Mouse (Mus musculus): ENCODE measurements around the gene Dppa2. TPM values are rescaled to one million over a fixed set of nuclear protein-coding genes. Genes with fewer than 3 reads are reported as not detected.

Dppa2 gene
- total RNA-seq, 2 experiments from 2014 or later, result not detected

GRCm38 (mm10) chr16:48331822-48332221 is 28.1 kb downstream of the Dppa2 start:
- intact Hi-C loops (cut with DNase I; ENCODE audit: low total_unique reads), result no loop called here
- DNase-seq, result no peak

GRCm38 (mm10) chr16:48335326-48335725 is 31.6 kb downstream of the Dppa2 start:
- no peak for DNase-seq
- intact Hi-C loops (cut with DNase I; ENCODE audit: low total_unique reads), result no loop called here

- intact Hi-C loops (cut with DNase I; ENCODE audit: low total_unique reads), result no loop called here
- DNase-seq, result no peak
Measured at GRCm38 (mm10) chr16:48344193-48344592, 40.5 kb downstream of the Dppa2 start.

- DNase-seq, result no peak
Measured at GRCm38 (mm10) chr16:48347246-48347645, 43.5 kb downstream of the Dppa2 start.

GRCm38 (mm10) chr16:48355716-48356115 is 52.0 kb downstream of the Dppa2 start:
- no peak for DNase-seq
- intact Hi-C loops (cut with DNase I; ENCODE audit: low total_unique reads), result no loop called here

More at GRCm38 (mm10) chr16:48347246-48347645, 43.5 kb downstream of the Dppa2 start:
- intact Hi-C loops (cut with DNase I; ENCODE audit: low total_unique reads), result no loop called here

GRCm38 (mm10) chr16:48356417-48356816 is 52.7 kb downstream of the Dppa2 start:
- DNase-seq, result no peak
- intact Hi-C loops (cut with DNase I; ENCODE audit: low total_unique reads), result no loop called here

- intact Hi-C loops (cut with DNase I; ENCODE audit: low total_unique reads), result no loop called here
- no peak for DNase-seq
Measured at GRCm38 (mm10) chr16:48360887-48361286, 57.2 kb downstream of the Dppa2 start.

- DNase-seq, result no peak
- intact Hi-C loops (cut with DNase I; ENCODE audit: low total_unique reads), result no loop called here
Measured at GRCm38 (mm10) chr16:48366801-48367200, 63.1 kb downstream of the Dppa2 start.

GRCm38 (mm10) chr16:48368096-48368495 is 64.4 kb downstream of the Dppa2 start:
- no peak for DNase-seq
- intact Hi-C loops (cut with DNase I; ENCODE audit: low total_unique reads), result no loop called here

Other genes with a start within 250 kb of the Dppa2 start
- gene Dppa4, start 20.2 kb upstream of the Dppa2 start, total RNA-seq (2021), result not detected
- gene Gm5485, start 108.5 kb downstream of the Dppa2 start, total RNA-seq (2021), result not detected
- gene Morc1, start 127.3 kb downstream of the Dppa2 start, total RNA-seq (2021), result under 1 TPM in 1 of 2 experiments, not detected in 1; 0.33 TPM